Mouse (Mus musculus) kidney, embryonic 14.5 days (tissue): ENCODE measurements at regions not wholly inside any gene's neighbourhood (a gene's known extent, or its start where the extent isn't known, plus 50 kb on each side); places are given as distances from the start of the nearest gene placed in this dataset.

Experiments used
- ATAC-seq: fragments of 200-750 bp; cut with Nextera tagmentation; 2 replicates; pipeline ENCODE4 v1.8.0; 2017; ENCODE audit warnings: moderate number of reproducible peaks, mild to moderate bottlenecking, moderate TSS enrichment, moderate library complexity; ENCODE audit not compliant: low FRiP score, low TSS enrichment
- H3K27ac ChIP-seq: fragments of 300-500 bp; sonication (generic); 2 replicates; pipeline ENCODE4 v1.5.1; 2014; ENCODE audit warnings: low read depth, mild to moderate bottlenecking, low read length, moderate library complexity, mixed read lengths
- H3K27me3 ChIP-seq: fragments of 300-500 bp; sonication (generic); 2 replicates; pipeline ENCODE4 v1.6.1; 2014; ENCODE audit warnings: mild to moderate bottlenecking, low read length; ENCODE audit not compliant: control insufficient read depth, insufficient read depth
- H3K36me3 ChIP-seq: fragments of 300-500 bp; sonication (generic); 2 replicates; pipeline ENCODE4 v1.6.1; 2014; ENCODE audit warnings: low read length, mixed read lengths; ENCODE audit not compliant: control insufficient read depth, insufficient read depth
- H3K4me1 ChIP-seq: fragments of 300-500 bp; sonication (generic); 2 replicates; pipeline ENCODE4 v1.6.1; 2014; ENCODE audit warnings: low read length, mixed read lengths; ENCODE audit not compliant: control insufficient read depth, insufficient read depth
- H3K4me2 ChIP-seq: fragments of 300-500 bp; sonication (generic); replicated peaks from 2 replicates; pipeline ENCODE4 v1.6.1; 2014; ENCODE audit warnings: low read depth, mild to moderate bottlenecking, low read length
- H3K4me3 ChIP-seq: fragments of 300-500 bp; sonication (generic); 2 replicates; pipeline ENCODE4 v1.5.1; 2014; ENCODE audit warnings: mild to moderate bottlenecking, low read length
- H3K9ac ChIP-seq: fragments of 300-500 bp; sonication (generic); 2 replicates; pipeline ENCODE4 v1.6.1; 2014; ENCODE audit warnings: low read depth, mild to moderate bottlenecking, low read length, moderate library complexity
- H3K9me3 ChIP-seq: fragments of 300-500 bp; sonication (generic); 2 replicates; pipeline ENCODE4 v1.6.1; 2016; ENCODE audit warnings: low read length; ENCODE audit not compliant: control insufficient read depth
- WGBS: fragments of 180-500 bp; shearing (Covaris S2); extraction: QIAGEN DNeasy Blood & Tissue Kit; methylation state at CpG from one replicate; pipeline ENCODE4 v1.1.7; 2014; 5-methylcytosine and 5-hydroxymethylcytosine counted together

GRCm38 (mm10) chr5:64468307-64468706 lies 312.2 kb downstream of the Tbc1d1 start:
- H3K9ac ChIP-seq: no peak overlapping the region
- no peak overlapping the region for H3K27ac ChIP-seq
- ATAC-seq: no peak
- WGBS: 86% methylated on average over 7 of the region's 7 CpGs
- H3K27me3 ChIP-seq: no peaks in the 10 kb centered on the region
- H3K9me3 ChIP-seq: no peaks in the 10 kb centered on the region
- H3K4me3 ChIP-seq: no peak overlapping the region
- H3K36me3 ChIP-seq: no peaks in the 10 kb centered on the region
- H3K4me1 ChIP-seq: no peaks in the 10 kb centered on the region
- H3K4me2 ChIP-seq: no peak overlapping the region

DNA sequence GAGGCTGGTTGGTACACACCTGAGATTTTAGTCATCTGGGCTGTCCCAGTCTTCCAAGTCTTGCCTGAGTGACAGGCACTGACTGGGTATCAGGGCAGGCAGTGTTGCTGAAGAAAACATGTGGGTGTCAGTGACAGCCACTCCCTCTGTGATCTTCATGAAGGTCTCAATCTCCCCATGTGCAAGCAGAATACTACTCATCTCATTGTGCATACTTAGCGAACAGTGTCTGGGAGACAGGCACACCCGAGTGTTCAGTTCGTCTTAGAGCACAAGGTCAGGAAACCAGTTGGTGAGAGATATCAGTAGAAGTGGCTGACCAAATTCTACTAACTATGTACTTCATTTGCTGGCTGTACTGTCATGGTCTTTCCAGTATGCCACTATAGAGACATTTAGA lies 315.9 kb downstream of the Tbc1d1 start:
- Histone ChIP-seq H3K27me3 (no peaks in the 10 kb centered on the region), H3K9ac (no peak overlapping the region), H3K4me3 (no peak overlapping the region), H3K36me3 (no peaks in the 10 kb centered on the region), H3K4me2 (no peak overlapping the region), H3K9me3 (no peaks in the 10 kb centered on the region), H3K27ac (no peak overlapping the region), H3K4me1 (no peaks in the 10 kb centered on the region)
- 85% methylated on average over 3 of the region's 3 CpGs for WGBS
- no peak for ATAC-seq

DNA sequence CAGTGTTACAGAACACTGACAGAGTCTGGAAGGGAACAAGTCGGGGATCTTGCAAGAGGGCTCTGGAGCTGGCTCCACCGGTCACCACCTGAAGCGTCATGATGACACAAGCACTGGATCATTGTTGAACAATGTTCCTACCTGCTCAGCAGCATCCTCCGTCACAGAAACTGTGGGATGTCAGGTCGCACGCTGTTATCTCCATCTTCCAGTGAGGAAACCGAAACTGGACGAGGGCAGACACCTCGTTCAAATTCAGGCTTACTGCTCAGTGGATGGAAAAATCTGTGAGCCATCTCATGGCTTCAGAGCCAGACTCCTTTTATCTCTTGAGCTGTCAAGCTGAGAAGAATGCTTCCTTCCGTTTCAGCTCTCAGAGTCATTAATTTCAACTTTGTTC lies 316.3 kb downstream of the Tbc1d1 start:
- H3K27ac ChIP-seq: no peak overlapping the region
- H3K36me3 ChIP-seq: no peaks in the 10 kb centered on the region
- 65% methylated on average over 10 of the region's 10 CpGs for WGBS
- no peaks in the 10 kb centered on the region for H3K9me3 ChIP-seq
- H3K27me3 ChIP-seq: no peaks in the 10 kb centered on the region
- no peak overlapping the region for H3K4me3 ChIP-seq
- H3K4me1 ChIP-seq: no peaks in the 10 kb centered on the region
- ATAC-seq: no peak
- no peak overlapping the region for H3K9ac ChIP-seq
- no peak overlapping the region for H3K4me2 ChIP-seq

- WGBS: 79% methylated on average over 1 of the region's 1 CpGs
- no peak overlapping the region for H3K27ac ChIP-seq
- no peaks in the 10 kb centered on the region for H3K27me3 ChIP-seq
- no peaks in the 10 kb centered on the region for H3K36me3 ChIP-seq
- no peak overlapping the region for H3K4me2 ChIP-seq
- no peak overlapping the region for H3K9ac ChIP-seq
- H3K4me1 ChIP-seq: no peaks in the 10 kb centered on the region; the same call in 1 of the 2 replicates
- no peak for ATAC-seq
- H3K4me3 ChIP-seq: no peak overlapping the region
- no peaks in the 10 kb centered on the region for H3K9me3 ChIP-seq
Observed at GRCm38 (mm10) chr5:64474868-64475267, 318.8 kb downstream of the Tbc1d1 start.

- 67% methylated on average over 8 of the region's 8 CpGs for WGBS
- Histone ChIP-seq H3K4me1 (no peaks in the 10 kb centered on the region; the same call in 1 of the 2 replicates), H3K36me3 (no peaks in the 10 kb centered on the region), H3K4me3 (no peak overlapping the region), H3K9me3 (no peaks in the 10 kb centered on the region), H3K27me3 (no peaks in the 10 kb centered on the region), H3K4me2 (no peak overlapping the region), H3K27ac (no peak overlapping the region), H3K9ac (no peak overlapping the region)
- no peak for ATAC-seq
Observed at GRCm38 (mm10) chr5:64475736-64476519, 319.8 kb downstream of the Tbc1d1 start.

DNA sequence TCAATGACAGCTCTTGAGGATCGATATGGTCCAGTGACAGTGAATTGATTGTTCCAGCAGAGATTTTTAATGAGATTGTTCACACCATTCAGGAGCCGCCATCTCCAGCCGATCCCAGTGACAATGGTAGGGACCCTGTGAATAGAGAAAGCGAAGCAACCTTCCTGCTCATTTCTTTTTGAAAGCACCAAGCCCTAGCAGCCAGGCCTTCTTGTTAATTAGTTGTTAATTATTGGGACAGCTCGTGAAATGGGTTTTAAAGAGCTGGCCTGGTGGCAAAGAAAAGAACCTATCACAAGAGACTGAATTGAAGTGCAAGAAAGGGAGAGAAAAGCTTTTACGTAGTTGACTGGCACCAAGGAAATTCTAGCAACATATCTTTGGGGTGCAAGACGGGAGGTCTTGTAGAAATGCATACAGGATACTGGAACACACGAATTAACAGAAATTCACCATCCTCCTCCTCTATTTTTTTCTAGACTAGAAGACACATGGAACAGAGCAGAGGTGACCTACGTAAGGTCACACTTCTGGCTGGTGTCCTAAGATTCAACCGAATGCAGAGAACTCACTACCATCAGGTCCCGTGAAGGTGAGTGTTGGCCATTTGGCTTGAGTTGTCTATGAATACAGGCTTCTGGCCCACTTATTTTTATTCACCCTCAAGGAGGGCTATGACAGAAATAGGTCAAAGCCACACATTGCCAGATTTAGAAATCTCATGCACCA lies 320.7 kb downstream of the Tbc1d1 start:
- WGBS: 78% methylated on average over 11 of the region's 11 CpGs

GRCm38 (mm10) chr5:64478143-64478542 lies 322.0 kb downstream of the Tbc1d1 start:
- H3K4me3 ChIP-seq: no peak overlapping the region
- no peaks in the 10 kb centered on the region; the same call in 1 of the 2 replicates for H3K4me1 ChIP-seq
- peak; percentile 71 for ATAC-seq
- 52% methylated on average over 13 of the region's 13 CpGs for WGBS
- no peak overlapping the region for H3K27ac ChIP-seq
- H3K27me3 ChIP-seq: no peaks in the 10 kb centered on the region
- H3K9me3 ChIP-seq: no peaks in the 10 kb centered on the region
- H3K36me3 ChIP-seq: no peaks in the 10 kb centered on the region
- H3K9ac ChIP-seq: no peak overlapping the region
- H3K4me2 ChIP-seq: no peak overlapping the region

More for the DNA sequence above, 320.7 kb downstream of the Tbc1d1 start:
- H3K9ac ChIP-seq: no peak overlapping the region
- no peak overlapping the region for H3K4me2 ChIP-seq
- no peak for ATAC-seq
- H3K27ac ChIP-seq: no peak overlapping the region
- no peaks in the 10 kb centered on the region; the same call in 1 of the 2 replicates for H3K4me1 ChIP-seq
- H3K27me3 ChIP-seq: no peaks in the 10 kb centered on the region
- H3K4me3 ChIP-seq: no peak overlapping the region
- H3K9me3 ChIP-seq: no peaks in the 10 kb centered on the region
- H3K36me3 ChIP-seq: no peaks in the 10 kb centered on the region

DNA sequence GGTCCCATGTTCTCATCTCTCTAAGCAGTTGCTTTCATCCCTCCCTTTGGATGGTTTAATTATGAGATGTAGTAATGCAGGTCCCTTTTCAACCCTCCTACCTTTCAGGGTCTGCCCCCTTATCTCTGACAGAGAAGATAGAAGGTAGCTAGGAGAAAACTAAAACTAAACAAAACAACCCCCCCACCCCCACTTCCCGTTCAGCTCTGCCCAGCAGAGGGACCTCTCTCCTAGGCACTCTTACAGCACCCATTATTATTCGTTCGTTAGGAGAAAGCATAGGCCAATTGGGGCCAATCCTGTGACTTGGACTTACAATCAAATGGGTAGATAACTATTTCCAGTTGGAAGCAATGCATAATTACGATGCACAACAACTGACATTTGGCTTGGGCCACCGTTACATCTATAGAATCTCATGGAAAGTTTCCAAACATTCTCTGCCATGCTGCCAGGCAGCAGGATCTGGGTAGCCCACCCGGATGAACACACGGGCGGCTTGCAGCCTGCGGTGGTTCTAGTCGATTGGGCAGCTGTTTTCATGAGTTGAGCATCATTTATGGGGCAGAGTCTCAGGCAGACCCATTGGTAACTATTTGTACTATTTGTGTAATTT lies 322.6 kb downstream of the Tbc1d1 start:
- H3K9me3 ChIP-seq: no peaks in the 10 kb centered on the region
- no peak overlapping the region for H3K4me2 ChIP-seq
- no peak overlapping the region for H3K27ac ChIP-seq
- no peaks in the 10 kb centered on the region; the same call in 1 of the 2 replicates for H3K4me1 ChIP-seq
- H3K9ac ChIP-seq: no peak overlapping the region
- H3K27me3 ChIP-seq: no peaks in the 10 kb centered on the region
- ATAC-seq: no peak; the same call in 1 of the 2 replicates
- H3K4me3 ChIP-seq: no peak overlapping the region
- H3K36me3 ChIP-seq: no peaks in the 10 kb centered on the region
- 52% methylated on average over 10 of the region's 10 CpGs for WGBS

DNA sequence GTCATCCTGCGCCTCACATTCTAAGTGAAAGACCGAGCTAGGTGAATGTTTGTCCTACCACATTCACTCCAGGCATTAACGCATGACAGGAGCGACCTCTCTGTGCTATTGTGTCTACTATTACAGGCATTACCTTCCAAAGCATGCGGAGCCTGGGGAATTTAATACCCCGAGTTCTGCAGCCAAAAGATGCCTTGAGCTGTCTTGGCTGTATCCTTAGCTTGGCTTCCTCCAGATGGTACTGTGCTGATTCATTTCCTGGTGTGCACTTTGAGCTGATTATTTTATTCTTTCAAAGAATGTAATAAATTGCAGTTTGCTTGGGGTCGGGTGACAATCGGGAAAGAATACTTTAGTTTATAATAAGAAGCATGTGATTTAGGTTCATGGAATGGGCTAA lies 323.2 kb downstream of the Tbc1d1 start:
- Histone ChIP-seq H3K4me3 (no peak overlapping the region), H3K36me3 (no peaks in the 10 kb centered on the region), H3K4me2 (no peak overlapping the region), H3K9ac (no peak overlapping the region), H3K27ac (no peak overlapping the region), H3K4me1 (no peaks in the 10 kb centered on the region; the same call in 1 of the 2 replicates), H3K9me3 (no peaks in the 10 kb centered on the region), H3K27me3 (no peaks in the 10 kb centered on the region)
- WGBS: 30% methylated on average over 8 of the region's 8 CpGs
- ATAC-seq: peak; percentile 82
